Comparison of ENCODE assay signal across 8 mouse cellular contexts in the genomic region with DNA sequence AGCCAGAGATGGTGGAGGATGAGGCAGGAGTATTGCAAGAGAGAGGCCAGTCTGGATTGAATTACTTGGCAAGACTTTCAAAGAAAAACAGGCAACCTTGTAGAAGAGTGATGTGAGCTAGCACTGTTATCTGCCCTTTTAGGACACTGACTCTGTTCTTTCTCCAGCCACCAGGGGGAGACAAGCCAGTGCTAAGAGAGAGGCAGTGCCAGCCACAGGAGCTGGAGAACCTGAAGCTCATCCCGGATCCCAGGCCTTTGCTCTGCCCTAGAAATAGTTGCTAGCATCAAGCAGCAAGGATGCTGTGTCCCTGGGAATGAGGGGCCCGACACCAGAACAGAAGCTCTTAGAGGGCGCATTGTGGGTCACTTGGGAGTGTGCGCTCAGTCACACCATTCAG. TPM values are rescaled to one million over a fixed set of nuclear protein-coding genes. Genes with fewer than 3 reads are reported as not detected.
DNase-seq lines count a peak whose midpoint lies in the region; ATAC-seq and TF ChIP-seq lines count a peak whose summit lies in the region.

No protein-coding gene starts in this region.

- ATAC-seq in heart, embryonic 11.5 days (replicated peaks; ENCODE audit: insufficient number of reproducible peaks, low FRiP score, low TSS enrichment), result no peak
- peak; percentile 36; the same call in 1 of the 2 replicates for ATAC-seq in intestine, postnatal 0 days
- peak; percentile 70; the same call in 1 of the 2 replicates for ATAC-seq in midbrain, postnatal 0 days (ENCODE audit: low FRiP score)

- H3K4me1 ChIP-seq in heart, embryonic 11.5 days (ENCODE audit: control insufficient read depth, insufficient read depth, low read length), result no peaks in the 10 kb centered on the region
- no peaks in the 10 kb centered on the region for H3K4me1 ChIP-seq in intestine, postnatal 0 days (replicated peaks; ENCODE audit: control insufficient read depth, insufficient read depth, low read length)
- H3K4me1 ChIP-seq in midbrain, postnatal 0 days (ENCODE audit: insufficient read depth, low read length), result no peaks in the 10 kb centered on the region

- 68% methylated on average over 4 of the region's 4 CpGs for WGBS in heart, embryonic 11.5 days (ENCODE audit: insufficient replicate concordance)
- WGBS in intestine, postnatal 0 days, result 74% methylated on average over 4 of the region's 4 CpGs
- 71% methylated on average over 4 of the region's 4 CpGs for WGBS in midbrain, postnatal 0 days

- peak; percentile 96 for TF ChIP-seq CTCF in intestine, postnatal 0 days (IDR thresholded peaks at IDR 0.05; ENCODE audit: low read depth)
- peak; percentile 90 for TF ChIP-seq CTCF in midbrain, postnatal 0 days (IDR thresholded peaks at IDR 0.05)

- H3K36me3 ChIP-seq in heart, embryonic 11.5 days (ENCODE audit: control insufficient read depth, insufficient read depth, low read length), result peaks cover 9% of the 10 kb centered on the region
- no peaks in the 10 kb centered on the region for H3K36me3 ChIP-seq in intestine, postnatal 0 days (ENCODE audit: control insufficient read depth, insufficient read depth)
- H3K36me3 ChIP-seq in midbrain, postnatal 0 days (ENCODE audit: insufficient read depth, low read length), result peaks cover 26% of the 10 kb centered on the region

- H3K4me3 ChIP-seq in heart, embryonic 11.5 days (ENCODE audit: low read depth, low read length), result no peak overlapping the region
- no peak overlapping the region for H3K4me3 ChIP-seq in intestine, postnatal 0 days (ENCODE audit: low read depth, low read length)
- no peak overlapping the region for H3K4me3 ChIP-seq in midbrain, postnatal 0 days (ENCODE audit: low read depth, low read length)

- intact Hi-C loops in left cerebral cortex, postnatal 25 days (cut with DNase I), result loop anchor here (2.0 to 5.0 kb wide), 2 partner anchors 101 to 440 kb away; no protein-coding TSS in a partner anchor

- peak; percentile 60 for DNase-seq in heart, adult 8-10 months (ENCODE audit: low spot score)
- peak; percentile 76 for DNase-seq in cerebellum, adult 9-11 months
- peak; percentile 43 to 74 for DNase-seq in frontal cortex, postnatal 10 days (ENCODE audit: low spot score in 2 of 2)
- DNase-seq in left cerebral cortex, postnatal 25 days (ENCODE audit: low spot score in 2 of 2), result peak; percentile 61 to 77
- peak; percentile 85 for DNase-seq in midbrain, postnatal 0 days (ENCODE audit: low spot score)
- peak; percentile 12 to 57 for DNase-seq in spleen, postnatal 14 days (ENCODE audit: low spot score in 2 of 2)

- H3K4me2 ChIP-seq in heart, embryonic 11.5 days, result no peak overlapping the region
- H3K4me2 ChIP-seq in intestine, postnatal 0 days (replicated peaks; ENCODE audit: low read depth), result no peak overlapping the region
- H3K4me2 ChIP-seq in midbrain, postnatal 0 days (ENCODE audit: low read depth, low read length, poor library complexity, severe bottlenecking), result no peak overlapping the region

- no peaks in the 10 kb centered on the region for H3K9me3 ChIP-seq in heart, embryonic 11.5 days (replicated peaks; ENCODE audit: control insufficient read depth, low read length)
- H3K9me3 ChIP-seq in intestine, postnatal 0 days (ENCODE audit: control insufficient read depth), result no peaks in the 10 kb centered on the region
- H3K9me3 ChIP-seq in midbrain, postnatal 0 days (ENCODE audit: low read length), result no peaks in the 10 kb centered on the region

- H3K27ac ChIP-seq in heart, embryonic 11.5 days (ENCODE audit: low read depth, low read length), result no peak overlapping the region
- no peak overlapping the region for H3K27ac ChIP-seq in intestine, postnatal 0 days (ENCODE audit: low read depth, low read length)
- no peak overlapping the region for H3K27ac ChIP-seq in midbrain, postnatal 0 days (ENCODE audit: low read depth, low read length)

- no peaks in the 10 kb centered on the region for H3K27me3 ChIP-seq in heart, embryonic 11.5 days (ENCODE audit: control insufficient read depth, insufficient read depth, low read length)
- H3K27me3 ChIP-seq in intestine, postnatal 0 days (replicated peaks; ENCODE audit: control insufficient read depth, insufficient read depth, low read length), result no peaks in the 10 kb centered on the region
- no peaks in the 10 kb centered on the region for H3K27me3 ChIP-seq in midbrain, postnatal 0 days (ENCODE audit: insufficient read depth, low read length)

- H3K9ac ChIP-seq in heart, embryonic 11.5 days (ENCODE audit: low read depth, low read length), result no peak overlapping the region
- no peak overlapping the region for H3K9ac ChIP-seq in intestine, postnatal 0 days (ENCODE audit: low read depth, low read length)
- H3K9ac ChIP-seq in midbrain, postnatal 0 days (replicated peaks; ENCODE audit: low read length, poor library complexity, severe bottlenecking), result no peak overlapping the region

RNA-seq across cellular contexts. Expression of gene Dnajc27, which starts 25.0 kb away (rescaled TPM):
- 10 to 100 TPM; 10.0 to 14.9 (median 11.2) TPM for total RNA-seq in heart, adult 8-10 months (2022)
- 7.8 and 10.1 TPM in 2 replicates for polyA plus RNA-seq in heart, embryonic 11.5 days (2014; fragmentation: Nextera tagmentation; extraction: Ambion mirVana)
- polyA plus RNA-seq in intestine, postnatal 0 days (2015; fragmentation: Nextera tagmentation; extraction: Ambion mirVana), result 1.3 and 1.5 TPM in 2 replicates
- total RNA-seq in left cerebral cortex, postnatal 25 days (2021), result 10 to 100 TPM; 95.2 to 96.9 TPM
- total RNA-seq in midbrain, postnatal 0 days (2014; rRNA removed), result 51.9 and 54.3 TPM in 2 replicates
- 26.1 and 28.0 TPM in 2 replicates for polyA plus RNA-seq in midbrain, postnatal 0 days (2015; fragmentation: Nextera tagmentation; extraction: Ambion mirVana)

RNA-seq across cellular contexts. Expression of gene Adcy3, which starts 25.5 kb away (rescaled TPM):
- total RNA-seq in heart, adult 8-10 months (2022), result 1 to 10 TPM; 2.6 to 3.0 (median 2.9) TPM
- polyA plus RNA-seq in heart, embryonic 11.5 days (2014; fragmentation: Nextera tagmentation; extraction: Ambion mirVana), result 3.8 TPM in 2 replicates
- polyA plus RNA-seq in intestine, postnatal 0 days (2015; fragmentation: Nextera tagmentation; extraction: Ambion mirVana), result 7.5 and 8.1 TPM in 2 replicates
- total RNA-seq in left cerebral cortex, postnatal 25 days (2021), result 10 to 100 TPM; 52.4 to 54.1 TPM
- 36.9 and 38.7 TPM in 2 replicates for total RNA-seq in midbrain, postnatal 0 days (2014; rRNA removed)
- polyA plus RNA-seq in midbrain, postnatal 0 days (2015; fragmentation: Nextera tagmentation; extraction: Ambion mirVana), result 12.5 and 13.0 TPM in 2 replicates

Comparison
In these comparisons a context has a peak if more than half of its experiments do, and no peak if none do; other contexts are left out.
1. DNase-seq: peak in every context shown above with its lines; median percentile 85 in midbrain, postnatal 0 days; 76 in cerebellum, adult 9-11 months; 69 in left cerebral cortex, postnatal 25 days; 60 in heart, adult 8-10 months; 58 in frontal cortex, postnatal 10 days; 34 in spleen, postnatal 14 days.